Mouse (Mus musculus): Measurements from ENCODE around the gene Gabbr2. TPM values are rescaled to one million over a fixed set of nuclear protein-coding genes. Genes with fewer than 3 reads are reported as not detected.
"Not testable (repeated sequence)": the region's sequence is repeated elsewhere in the genome, so short reads cannot be mapped to it uniquely, and the experiment has no call there.

Gabbr2 gene
- polyA plus RNA-seq, 1 experiment, result not detected

DNA sequence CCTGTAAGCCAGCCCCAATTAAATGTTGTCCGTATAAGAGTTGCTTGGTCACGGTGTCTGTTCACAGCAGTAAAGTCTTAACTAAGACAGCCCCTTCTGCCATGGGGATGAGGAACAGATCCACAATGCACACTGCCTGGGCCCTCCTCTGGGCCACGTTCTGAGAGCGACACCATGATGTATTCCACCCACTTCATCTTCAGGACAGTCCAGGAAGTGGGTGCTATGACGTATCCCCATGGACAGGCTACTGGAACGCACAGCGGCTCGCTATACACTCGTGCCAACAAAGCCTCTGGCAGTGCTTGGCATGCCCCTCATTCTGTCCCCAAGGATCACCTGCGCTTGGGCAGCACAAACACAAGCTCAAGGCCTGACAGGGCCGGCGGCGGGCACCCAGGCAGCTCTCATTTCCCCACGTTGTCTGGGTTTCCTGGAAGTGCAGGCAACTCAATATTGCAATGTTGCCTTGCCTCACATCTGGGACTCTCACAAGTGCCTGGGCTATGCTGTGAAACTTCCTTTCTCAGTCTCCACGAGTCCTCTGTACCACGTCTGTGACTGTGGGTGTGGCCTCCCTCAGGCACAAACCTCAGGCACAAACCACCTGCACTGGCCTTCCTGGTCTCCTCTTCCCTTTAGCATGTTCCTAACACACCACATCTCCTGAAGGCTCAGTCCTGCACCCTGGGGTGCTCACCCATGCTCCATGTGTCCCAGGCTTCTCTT lies 355.8 kb downstream of the Gabbr2 start:
- DNase-seq, result no peak

DNA sequence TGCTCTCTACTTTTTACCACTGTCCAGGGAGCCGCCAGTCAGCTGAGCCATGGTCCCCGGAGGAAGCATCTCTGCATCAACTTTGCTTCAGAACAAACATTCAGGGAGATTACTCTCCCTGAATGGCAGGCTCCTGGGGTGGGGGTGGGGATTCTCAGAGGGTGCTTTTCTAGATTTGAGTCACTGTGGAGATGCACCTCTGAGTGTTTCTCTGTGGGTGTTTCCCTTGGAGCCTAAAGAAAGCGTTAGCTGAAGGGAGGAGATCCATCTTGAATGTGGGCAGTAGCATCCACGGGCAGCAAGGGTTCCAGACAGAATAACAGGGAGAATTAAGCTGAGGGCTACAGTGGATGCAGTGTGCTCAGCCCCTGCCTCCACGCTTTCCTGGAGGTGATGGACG lies 356.8 kb downstream of the Gabbr2 start:
- Histone ChIP-seq H3K4me3 (replicated peaks; ENCODE audit: extremely low read depth, low read depth, low read length) (no peak overlapping the region), H3K4me1 (ENCODE audit: control insufficient read depth, insufficient read depth, low read length) (no peaks in the 10 kb centered on the region)
- WGBS, result 69% methylated on average over 6 of the region's 6 CpGs
- TF ChIP-seq POLR2A (IDR thresholded peaks at IDR 0.05; ENCODE audit: borderline replicate concordance, extremely low read depth, low read depth, low read length) (no peak), CTCF (IDR thresholded peaks at IDR 0.05; ENCODE audit: insufficient read depth, low read length) (no peak)
- DNase-seq, result no peak

More for the DNA sequence above, 355.8 kb downstream of the Gabbr2 start:
- no peak for TF ChIP-seq POLR2A (IDR thresholded peaks at IDR 0.05; ENCODE audit: borderline replicate concordance, extremely low read depth, low read depth, low read length)
- no peak for TF ChIP-seq CTCF (IDR thresholded peaks at IDR 0.05; ENCODE audit: insufficient read depth, low read length)
- H3K4me1 ChIP-seq (ENCODE audit: control insufficient read depth, insufficient read depth, low read length), result no peaks in the 10 kb centered on the region
- no peak overlapping the region for H3K4me3 ChIP-seq (replicated peaks; ENCODE audit: extremely low read depth, low read depth, low read length)
- 64% methylated on average over 16 of the region's 16 CpGs for WGBS

DNA sequence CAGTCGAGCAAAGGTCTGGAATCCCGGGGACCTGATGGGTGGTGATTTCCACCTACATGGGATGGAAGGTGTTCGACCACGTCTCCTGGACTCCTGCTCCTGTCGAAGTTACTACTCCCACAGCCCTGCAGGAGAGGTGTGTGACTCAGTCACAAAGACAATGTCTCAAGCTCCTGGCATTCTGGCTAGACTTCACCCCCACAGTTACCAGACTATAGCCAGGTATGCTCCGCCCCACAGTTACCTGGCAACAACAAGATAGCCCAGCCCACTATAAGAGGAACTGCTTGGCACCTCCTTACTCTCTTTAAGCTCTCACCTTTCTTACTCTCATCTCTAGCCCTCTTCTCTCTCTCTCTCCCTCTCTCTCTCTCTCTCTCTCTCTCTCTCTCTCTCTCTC lies 358.1 kb downstream of the Gabbr2 start:
- not testable (repeated sequence) for H3K4me3 ChIP-seq (replicated peaks; ENCODE audit: extremely low read depth, low read depth, low read length); H3K4me1 ChIP-seq (ENCODE audit: control insufficient read depth, insufficient read depth, low read length); DNase-seq
- WGBS, result 70% methylated on average over 6 of the region's 6 CpGs

DNA sequence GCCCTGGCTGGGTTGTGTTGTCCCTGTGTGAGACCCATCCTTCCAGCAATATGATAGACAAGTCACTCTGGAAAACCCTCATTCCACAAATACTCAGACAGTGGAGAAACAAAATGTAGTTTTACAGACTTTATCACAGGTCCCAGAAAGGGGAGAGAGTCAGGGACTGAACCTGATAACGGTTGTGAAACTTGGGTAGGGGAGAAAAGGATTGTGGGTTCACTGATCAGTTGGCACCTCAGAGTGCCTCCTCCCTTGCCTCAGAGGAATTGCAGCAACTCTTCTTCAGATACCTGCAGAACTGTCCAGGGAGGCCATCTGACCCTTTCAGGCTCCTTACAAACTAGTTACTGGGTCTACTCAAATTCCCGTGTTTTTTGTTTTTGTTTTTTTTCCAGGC lies 359.2 kb downstream of the Gabbr2 start:
- DNase-seq, result no peak

DNA sequence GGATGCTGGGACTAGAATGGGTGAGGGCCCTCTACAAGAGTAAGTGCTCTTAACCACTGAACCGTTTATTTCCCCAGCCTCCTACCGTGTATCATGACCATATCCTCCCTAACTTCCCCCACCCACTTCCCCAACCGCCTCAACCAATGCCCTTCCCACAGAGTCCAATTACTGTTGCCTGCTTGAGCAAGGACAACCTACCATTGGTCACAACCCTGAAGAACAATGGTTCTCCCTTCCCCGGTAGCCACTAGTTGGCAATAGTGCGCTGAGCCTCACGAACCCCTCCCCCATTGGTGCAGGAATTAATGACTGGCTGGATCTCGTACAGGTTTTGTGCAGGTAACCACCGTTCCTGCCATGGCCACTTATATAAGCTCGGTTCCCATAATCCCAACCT lies 361.3 kb downstream of the Gabbr2 start:
- Histone ChIP-seq H3K4me1 (ENCODE audit: control insufficient read depth, insufficient read depth, low read length) (no peaks in the 10 kb centered on the region), H3K4me3 (replicated peaks; ENCODE audit: extremely low read depth, low read depth, low read length) (no peak overlapping the region)
- no peak for DNase-seq
- no peak for TF ChIP-seq POLR2A (IDR thresholded peaks at IDR 0.05; ENCODE audit: borderline replicate concordance, extremely low read depth, low read depth, low read length)
- TF ChIP-seq CTCF (IDR thresholded peaks at IDR 0.05; ENCODE audit: insufficient read depth, low read length), result 0 out of 2 replicates have a peak, but pooled peaks have one; percentile 11
- 48% methylated on average over 9 of the region's 9 CpGs for WGBS

More for the DNA sequence above, 359.2 kb downstream of the Gabbr2 start:
- Histone ChIP-seq H3K4me1 (ENCODE audit: control insufficient read depth, insufficient read depth, low read length) (no peaks in the 10 kb centered on the region), H3K4me3 (replicated peaks; ENCODE audit: extremely low read depth, low read depth, low read length) (no peak overlapping the region)
- WGBS, result 55% methylated on average over 2 of the region's 2 CpGs
- TF ChIP-seq POLR2A (IDR thresholded peaks at IDR 0.05; ENCODE audit: borderline replicate concordance, extremely low read depth, low read depth, low read length), result no peak
- TF ChIP-seq CTCF (IDR thresholded peaks at IDR 0.05; ENCODE audit: insufficient read depth, low read length), result no peak

DNA sequence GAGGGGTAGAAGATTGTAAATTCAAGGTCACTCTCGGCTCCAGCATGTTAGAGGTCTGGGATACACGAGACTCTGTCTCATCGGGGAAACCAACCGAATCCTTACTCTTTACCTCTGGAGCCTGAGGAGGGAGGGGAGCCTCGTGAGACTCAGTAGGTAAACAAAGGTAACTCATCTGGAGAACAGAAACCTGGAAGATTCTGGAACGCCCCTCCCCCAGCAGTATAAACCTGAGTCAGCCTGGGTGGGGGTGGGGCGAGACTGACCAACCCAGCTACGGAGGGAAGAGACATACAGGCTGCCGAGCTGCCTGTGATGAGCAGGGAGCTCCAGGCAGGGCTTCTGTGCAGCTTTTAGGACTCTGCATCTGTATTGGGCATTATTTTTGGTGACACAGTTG lies 362.8 kb downstream of the Gabbr2 start:
- H3K4me3 ChIP-seq (replicated peaks; ENCODE audit: extremely low read depth, low read depth, low read length), result no peak overlapping the region
- WGBS, result 56% methylated on average over 9 of the region's 9 CpGs
- H3K4me1 ChIP-seq (ENCODE audit: control insufficient read depth, insufficient read depth, low read length), result no peaks in the 10 kb centered on the region

DNA sequence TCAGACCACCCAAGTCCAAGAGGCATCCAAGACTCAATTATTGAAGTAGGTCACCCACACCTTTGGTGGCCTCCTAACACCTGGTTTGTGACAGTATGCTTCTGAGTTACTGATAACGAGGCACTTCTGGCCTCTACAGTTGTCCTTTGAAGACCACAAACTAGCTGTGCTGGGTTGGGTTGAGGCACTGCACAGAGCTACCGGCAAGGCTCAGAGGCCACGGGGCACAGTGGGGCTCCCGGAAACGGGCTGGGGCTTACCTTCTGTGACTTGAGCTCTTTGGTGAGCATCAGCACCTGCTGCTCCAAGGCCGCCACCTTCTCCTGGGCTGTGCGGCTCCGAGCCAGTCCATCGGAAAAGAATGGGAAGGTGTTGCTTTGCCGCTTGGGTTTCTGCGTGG lies 363.6 kb downstream of the Gabbr2 start:
- Histone ChIP-seq H3K4me1 (ENCODE audit: control insufficient read depth, insufficient read depth, low read length) (no peaks in the 10 kb centered on the region), H3K4me3 (replicated peaks; ENCODE audit: extremely low read depth, low read depth, low read length) (no peak overlapping the region)
- DNase-seq, result no peak
- no peak for TF ChIP-seq CTCF (IDR thresholded peaks at IDR 0.05; ENCODE audit: insufficient read depth, low read length)
- no peak for TF ChIP-seq POLR2A (IDR thresholded peaks at IDR 0.05; ENCODE audit: borderline replicate concordance, extremely low read depth, low read depth, low read length)
- 80% methylated on average over 11 of the region's 11 CpGs for WGBS

More for the DNA sequence above, 362.8 kb downstream of the Gabbr2 start:
- no peak for DNase-seq
- TF ChIP-seq POLR2A (IDR thresholded peaks at IDR 0.05; ENCODE audit: borderline replicate concordance, extremely low read depth, low read depth, low read length), result no peak
- TF ChIP-seq CTCF (IDR thresholded peaks at IDR 0.05; ENCODE audit: insufficient read depth, low read length), result no peak

DNA sequence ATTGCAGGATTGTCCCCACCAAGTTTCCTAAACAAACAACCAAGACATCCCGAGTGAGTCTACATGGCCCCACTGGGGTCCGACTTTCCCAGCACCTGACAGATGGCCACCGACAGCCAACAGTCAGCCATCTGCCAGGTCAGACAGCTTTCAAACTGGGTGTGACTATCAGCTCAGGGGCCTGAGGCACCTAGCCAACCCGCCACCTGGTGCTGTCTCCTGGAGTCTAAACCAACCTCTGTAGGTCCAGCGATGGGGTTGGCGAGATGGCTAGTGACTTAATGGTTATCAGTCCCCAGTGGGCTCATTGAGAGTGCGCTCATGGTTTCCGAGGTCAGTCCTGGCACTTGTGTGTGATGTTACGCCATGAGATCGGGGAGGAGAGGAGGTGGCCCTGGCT lies 366.6 kb downstream of the Gabbr2 start:
- no peak for DNase-seq
- Histone ChIP-seq H3K4me3 (replicated peaks; ENCODE audit: extremely low read depth, low read depth, low read length) (no peak overlapping the region), H3K4me1 (ENCODE audit: control insufficient read depth, insufficient read depth, low read length) (no peaks in the 10 kb centered on the region)
- WGBS, result 69% methylated on average over 10 of the region's 10 CpGs
- TF ChIP-seq POLR2A (IDR thresholded peaks at IDR 0.05; ENCODE audit: borderline replicate concordance, extremely low read depth, low read depth, low read length) (no peak), CTCF (IDR thresholded peaks at IDR 0.05; ENCODE audit: insufficient read depth, low read length) (no peak)

DNA sequence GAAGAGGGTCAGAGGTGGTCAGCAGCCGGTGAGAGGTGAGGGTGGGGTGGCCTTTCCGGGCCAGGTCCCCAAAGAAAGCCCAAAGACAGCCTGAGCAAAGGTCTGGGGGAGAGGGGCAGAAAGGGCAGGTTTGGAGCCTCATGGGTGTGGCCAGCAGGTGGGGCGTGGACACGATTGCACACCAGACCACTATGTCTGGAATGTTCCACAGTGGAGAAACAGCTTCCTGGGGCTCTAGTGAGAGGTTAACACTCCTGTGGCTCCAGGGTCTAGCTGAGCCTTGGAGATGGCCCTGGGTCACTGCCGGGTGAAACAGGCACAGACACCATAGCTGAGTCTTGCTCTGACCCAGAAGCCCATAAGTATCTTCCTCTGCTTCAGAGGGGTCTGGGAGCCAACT lies 368.7 kb downstream of the Gabbr2 start:
- WGBS, result 61% methylated on average over 5 of the region's 5 CpGs
- H3K4me3 ChIP-seq (replicated peaks; ENCODE audit: extremely low read depth, low read depth, low read length), result no peak overlapping the region
- TF ChIP-seq CTCF (IDR thresholded peaks at IDR 0.05; ENCODE audit: insufficient read depth, low read length) (no peak), POLR2A (IDR thresholded peaks at IDR 0.05; ENCODE audit: borderline replicate concordance, extremely low read depth, low read depth, low read length) (no peak)
- no peaks in the 10 kb centered on the region for H3K4me1 ChIP-seq (ENCODE audit: control insufficient read depth, insufficient read depth, low read length)
- no peak for DNase-seq

DNA sequence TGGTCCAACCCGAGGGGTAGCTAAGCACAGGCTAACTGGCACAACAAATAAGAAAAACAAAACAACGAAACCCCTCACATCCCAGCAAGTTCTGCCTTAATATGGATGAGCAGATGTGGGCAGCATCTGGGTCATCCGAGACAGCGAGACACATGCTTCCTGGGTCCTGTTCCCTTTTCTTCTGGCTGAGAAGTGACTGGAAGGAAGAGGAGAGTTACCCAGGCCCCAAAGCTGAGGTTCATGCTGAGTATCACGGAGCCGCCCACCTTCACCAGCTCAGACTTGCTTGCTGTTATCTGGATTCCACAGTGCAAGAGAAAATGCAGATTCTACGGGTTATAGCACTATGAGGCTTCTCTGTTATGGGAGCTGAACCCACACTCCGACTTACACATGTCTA lies 370.7 kb downstream of the Gabbr2 start:
- DNase-seq, result no peak
- 84% methylated on average over 8 of the region's 8 CpGs for WGBS
- Histone ChIP-seq H3K4me1 (ENCODE audit: control insufficient read depth, insufficient read depth, low read length) (no peaks in the 10 kb centered on the region), H3K4me3 (replicated peaks; ENCODE audit: extremely low read depth, low read depth, low read length) (no peak overlapping the region)
- TF ChIP-seq POLR2A (IDR thresholded peaks at IDR 0.05; ENCODE audit: borderline replicate concordance, extremely low read depth, low read depth, low read length) (no peak), CTCF (IDR thresholded peaks at IDR 0.05; ENCODE audit: insufficient read depth, low read length) (no peak)
